Mouse (Mus musculus) heart, embryonic 10.5 days (tissue): ENCODE measurements around the gene Cpsf6. TPM values are rescaled to one million over a fixed set of nuclear protein-coding genes. Genes with fewer than 3 reads are reported as not detected.

Experiments used
- DNase-seq: peaks from one replicate; pipeline ENCODE4 v3.0.0-alpha.2; 2017; ENCODE audit warnings: low spot score
- H3K27ac ChIP-seq: fragments of 300-500 bp; sonication (generic); 2 replicates; pipeline ENCODE4 v1.5.1; 2016; ENCODE audit warnings: mild to moderate bottlenecking
- H3K27me3 ChIP-seq: fragments of 300-500 bp; sonication (generic); 2 replicates; pipeline ENCODE4 v1.6.1; 2016; ENCODE audit warnings: mild to moderate bottlenecking; ENCODE audit not compliant: poor library complexity, insufficient read depth, severe bottlenecking
- H3K36me3 ChIP-seq: fragments of 300-500 bp; sonication (generic); 2 replicates; pipeline ENCODE4 v1.6.1; 2016; ENCODE audit warnings: mild to moderate bottlenecking, moderate library complexity
- H3K4me1 ChIP-seq: fragments of 300-500 bp; sonication (generic); 2 replicates; pipeline ENCODE4 v1.6.1; 2016; ENCODE audit warnings: mild to moderate bottlenecking
- H3K4me3 ChIP-seq: fragments of 300-500 bp; sonication (generic); 2 replicates; pipeline ENCODE4 v1.5.1; 2016; ENCODE audit warnings: mild to moderate bottlenecking, moderate library complexity
- H3K9me3 ChIP-seq: fragments of 300-500 bp; sonication (generic); 2 replicates; pipeline ENCODE4 v1.6.1; 2016; ENCODE audit warnings: mild to moderate bottlenecking, moderate library complexity
- WGBS: fragments of 180-500 bp; shearing (Covaris S2); methylation state at CpG from one replicate; pipeline ENCODE4 v1.1.7; 2016; 5-methylcytosine and 5-hydroxymethylcytosine counted together
- polyA plus RNA-seq: library from polyadenylated mRNA; unstranded; fragments of >200 nt; fragmentation: Nextera tagmentation; extraction: Ambion mirVana; gene quantifications from 2 replicates; pipeline ENCODE4 v1.2.1, GENCODE M21; 2016

Gene Cpsf6
- polyA plus RNA-seq, 1 experiment from 2014 or later: 138 TPM

DNA sequence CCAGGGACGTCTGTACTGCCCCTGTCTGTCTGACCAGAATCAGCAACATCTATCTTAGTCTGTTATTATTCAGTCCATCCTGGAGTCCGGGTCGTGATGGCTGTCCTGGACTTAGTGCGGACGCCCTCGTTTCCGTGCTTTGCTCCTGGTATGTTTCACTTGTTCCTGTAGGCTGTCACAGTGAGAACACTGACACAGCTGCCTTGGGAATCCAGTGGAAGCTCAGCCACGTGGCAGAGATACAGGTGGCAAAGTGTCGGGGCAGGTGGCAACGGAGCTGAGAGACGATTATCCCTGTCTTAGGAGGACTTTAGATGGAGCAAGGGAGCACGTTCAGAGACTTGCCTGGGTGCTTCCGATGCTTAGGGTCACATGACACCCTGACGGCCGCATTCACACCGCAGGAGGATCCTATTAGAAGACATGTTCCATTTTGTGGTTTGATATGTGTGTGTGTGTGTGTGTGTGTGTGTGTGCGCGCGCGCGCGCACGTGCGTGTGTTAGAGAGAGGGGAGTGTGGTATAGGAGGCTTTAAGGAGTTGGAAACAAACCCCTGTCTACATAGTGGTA lies 38.9 kb upstream of the Cpsf6 start:
- no peak for DNase-seq
- H3K4me3 ChIP-seq: peak overlapping the region; percentile 48
- H3K27me3 ChIP-seq: peaks cover 6% of the 10 kb centered on the region; the same call in 1 of the 2 replicates
- WGBS: 40% methylated on average over 24 of the region's 24 CpGs
- no peaks in the 10 kb centered on the region for H3K36me3 ChIP-seq
- peaks cover 22% of the 10 kb centered on the region for H3K4me1 ChIP-seq
- no peak overlapping the region; the same call in 1 of the 2 replicates for H3K27ac ChIP-seq
- no peaks in the 10 kb centered on the region for H3K9me3 ChIP-seq

DNA sequence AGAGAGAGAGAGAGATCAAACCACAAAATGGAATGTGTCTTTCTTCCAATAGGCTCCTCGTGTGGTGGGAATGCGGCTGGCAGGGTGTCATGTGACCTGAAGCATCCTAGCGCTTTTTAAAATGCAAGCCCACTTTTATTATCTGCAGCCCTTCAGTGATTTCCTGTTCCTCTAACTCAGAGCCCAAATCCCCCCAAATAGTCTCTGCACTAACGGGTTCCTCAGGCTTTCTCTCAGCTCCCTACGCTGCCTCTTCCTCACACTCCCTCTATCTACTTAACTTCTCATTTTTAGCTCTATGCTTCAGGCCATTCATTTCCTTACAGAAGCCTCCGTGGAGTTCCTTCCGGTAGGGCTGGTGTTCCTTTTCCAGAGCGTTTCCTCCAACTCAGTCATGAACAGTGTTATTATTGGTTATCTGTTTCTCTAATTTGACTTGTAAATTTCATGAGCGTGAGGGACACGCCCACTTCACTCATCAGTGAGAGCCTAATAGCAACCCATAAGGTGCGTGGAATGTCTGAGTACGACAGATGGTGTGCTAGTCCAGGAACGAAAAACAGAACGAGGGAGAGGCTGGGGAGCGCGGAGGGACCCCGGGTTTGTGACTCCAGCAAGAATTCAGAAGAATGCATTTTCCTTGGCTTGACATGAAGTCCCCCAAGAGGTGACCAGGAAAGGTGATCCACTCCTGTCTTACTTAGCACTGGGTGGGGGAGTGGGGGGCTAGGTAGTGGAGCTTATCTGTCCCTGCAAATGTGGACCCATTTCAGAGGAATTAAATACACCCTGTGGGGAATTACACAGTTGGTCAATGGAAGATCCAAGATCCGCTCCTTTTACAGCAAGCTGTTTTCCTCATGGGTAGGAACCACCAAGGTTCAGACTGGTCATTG lies 38.2 kb upstream of the Cpsf6 start:
- Histone ChIP-seq H3K4me1 (peaks cover 20% of the 10 kb centered on the region), H3K27me3 (peaks cover 6% of the 10 kb centered on the region; the same call in 1 of the 2 replicates), H3K9me3 (no peaks in the 10 kb centered on the region), H3K27ac (peak overlapping the region; percentile 50), H3K36me3 (no peaks in the 10 kb centered on the region), H3K4me3 (peak overlapping the region; percentile 48)
- no peak for DNase-seq
- WGBS: 23% methylated on average over 18 of the region's 18 CpGs

DNA sequence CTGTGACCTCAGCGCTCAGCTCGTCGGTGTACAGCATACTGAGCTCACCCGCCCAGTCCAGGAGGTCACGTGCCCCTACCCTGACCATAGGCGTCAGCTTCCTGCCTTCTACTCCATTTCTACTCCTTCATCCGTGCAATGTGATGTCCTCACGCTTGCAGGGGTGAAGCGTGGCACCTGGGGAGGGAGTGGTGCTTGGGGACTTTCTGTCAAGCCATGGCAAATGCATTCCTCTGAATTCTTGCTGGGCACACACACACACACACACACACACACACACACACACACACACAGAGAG lies 37.6 kb upstream of the Cpsf6 start:
- no peak for DNase-seq
- Histone ChIP-seq H3K27me3 (peaks cover 6% of the 10 kb centered on the region; the same call in 1 of the 2 replicates), H3K27ac (peak overlapping the region; percentile 50; the same call in 1 of the 2 replicates), H3K4me1 (peaks cover 20% of the 10 kb centered on the region), H3K9me3 (no peaks in the 10 kb centered on the region), H3K36me3 (no peaks in the 10 kb centered on the region), H3K4me3 (peak overlapping the region; percentile 48)
- WGBS: 39% methylated on average over 9 of the region's 9 CpGs

DNA sequence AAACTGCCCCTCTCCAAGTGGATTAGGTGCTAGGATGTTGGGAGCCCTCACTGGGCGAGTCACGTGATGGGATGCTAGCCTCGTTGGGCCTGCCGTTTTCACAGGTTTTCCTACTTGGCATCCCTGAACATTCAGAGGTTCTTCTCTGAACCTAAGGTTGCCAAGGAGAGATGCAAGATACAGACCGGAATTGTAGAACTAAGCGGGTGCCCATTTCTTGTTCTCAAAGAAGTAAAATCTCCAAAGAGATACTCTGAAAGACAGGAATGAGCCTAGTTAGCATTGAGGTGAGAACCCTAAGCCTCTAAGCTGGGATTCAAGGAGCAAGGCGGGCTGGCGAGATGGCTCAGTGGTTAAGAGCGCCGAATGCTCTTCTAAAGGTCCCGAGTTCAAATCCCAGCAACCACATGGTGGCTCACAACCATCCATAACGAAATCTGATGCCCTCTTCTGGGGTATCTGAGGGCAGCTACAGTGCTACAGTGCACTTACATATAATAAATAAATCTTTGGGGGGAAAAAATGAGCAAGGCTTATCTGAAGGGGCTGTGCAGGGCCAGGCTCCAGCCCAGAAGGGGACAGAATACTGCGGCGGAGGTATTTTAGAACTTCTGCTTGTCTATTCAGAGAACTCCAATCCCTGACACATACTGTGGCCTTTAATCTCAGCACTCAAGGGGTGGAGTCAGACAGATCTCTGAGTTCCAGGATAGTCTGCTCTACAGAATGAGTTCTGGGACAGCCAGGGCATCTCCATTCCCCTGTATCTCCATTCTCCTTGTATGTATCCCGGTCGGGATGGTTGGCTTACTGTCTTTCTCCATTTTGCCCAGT lies 37.0 kb upstream of the Cpsf6 start:
- peak overlapping the region; percentile 50 for H3K27ac ChIP-seq
- 68% methylated on average over 16 of the region's 16 CpGs for WGBS

DNA sequence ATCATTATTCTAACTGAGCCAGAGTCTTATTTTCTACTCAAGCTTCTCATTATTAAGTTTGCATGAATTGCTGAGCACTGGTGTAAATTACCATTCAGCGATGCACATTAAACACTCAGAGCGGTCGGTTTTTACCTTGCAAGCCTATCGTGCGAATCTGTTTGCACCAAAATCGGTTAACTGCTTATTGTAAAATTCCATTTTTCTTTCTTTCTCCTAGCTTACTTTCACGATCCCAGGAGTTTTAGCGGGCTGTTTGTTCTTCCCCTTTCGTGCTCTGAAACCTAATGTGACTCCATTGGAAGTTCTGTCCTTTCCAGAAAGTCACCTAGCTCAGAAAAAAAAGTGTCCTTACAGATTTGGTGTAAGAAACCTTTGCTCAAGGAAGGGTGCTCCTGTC lies 36.3 kb upstream of the Cpsf6 start:
- Histone ChIP-seq H3K36me3 (no peaks in the 10 kb centered on the region), H3K4me1 (peaks cover 33% of the 10 kb centered on the region), H3K9me3 (no peaks in the 10 kb centered on the region), H3K27ac (no peak overlapping the region), H3K27me3 (peaks cover 5% of the 10 kb centered on the region; the same call in 1 of the 2 replicates), H3K4me3 (no peak overlapping the region)
- no peak for DNase-seq
- WGBS: 85% methylated on average over 9 of the region's 9 CpGs

More for the DNA sequence above, 37.0 kb upstream of the Cpsf6 start:
- Histone ChIP-seq H3K4me3 (peak overlapping the region; percentile 48), H3K4me1 (peaks cover 25% of the 10 kb centered on the region), H3K9me3 (no peaks in the 10 kb centered on the region), H3K36me3 (no peaks in the 10 kb centered on the region), H3K27me3 (peaks cover 6% of the 10 kb centered on the region; the same call in 1 of the 2 replicates)
- no peak for DNase-seq

DNA sequence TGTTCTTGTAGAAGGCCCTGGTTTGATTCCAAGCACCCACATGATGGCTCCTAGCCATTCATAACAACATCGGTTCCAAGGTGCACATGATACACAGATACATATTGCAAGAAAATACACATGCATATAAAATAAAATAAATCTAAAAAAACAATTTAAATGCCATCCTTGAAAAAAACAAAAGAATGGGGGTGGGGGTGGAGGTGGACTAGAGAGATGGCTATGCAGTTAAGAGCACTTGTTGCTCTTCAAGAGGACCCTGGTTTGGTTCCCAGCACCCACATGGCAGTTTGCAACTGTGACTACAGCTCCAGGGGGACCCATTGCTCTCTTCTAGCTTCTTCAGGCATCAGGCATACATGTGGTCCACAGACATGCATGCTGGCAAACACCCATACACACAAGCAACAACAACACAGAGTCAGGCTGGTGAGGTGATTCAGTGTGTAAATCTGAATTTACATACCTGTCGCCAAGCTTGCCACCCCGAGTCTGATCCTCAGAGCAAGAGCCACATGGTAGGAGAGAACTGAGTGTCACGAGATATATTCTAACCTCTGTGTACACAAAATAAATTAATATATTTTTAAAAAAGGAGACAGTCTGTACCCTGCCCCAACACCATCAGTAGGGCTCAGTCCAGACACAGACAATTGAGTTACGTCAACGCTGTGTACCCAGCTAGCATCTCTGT lies 35.7 kb upstream of the Cpsf6 start:
- DNase-seq: no peak
- H3K36me3 ChIP-seq: no peaks in the 10 kb centered on the region
- no peaks in the 10 kb centered on the region for H3K9me3 ChIP-seq
- H3K4me1 ChIP-seq: peaks cover 33% of the 10 kb centered on the region
- no peak overlapping the region for H3K4me3 ChIP-seq
- no peak overlapping the region for H3K27ac ChIP-seq
- H3K27me3 ChIP-seq: no peaks in the 10 kb centered on the region
- 89% methylated on average over 6 of the region's 6 CpGs for WGBS

DNA sequence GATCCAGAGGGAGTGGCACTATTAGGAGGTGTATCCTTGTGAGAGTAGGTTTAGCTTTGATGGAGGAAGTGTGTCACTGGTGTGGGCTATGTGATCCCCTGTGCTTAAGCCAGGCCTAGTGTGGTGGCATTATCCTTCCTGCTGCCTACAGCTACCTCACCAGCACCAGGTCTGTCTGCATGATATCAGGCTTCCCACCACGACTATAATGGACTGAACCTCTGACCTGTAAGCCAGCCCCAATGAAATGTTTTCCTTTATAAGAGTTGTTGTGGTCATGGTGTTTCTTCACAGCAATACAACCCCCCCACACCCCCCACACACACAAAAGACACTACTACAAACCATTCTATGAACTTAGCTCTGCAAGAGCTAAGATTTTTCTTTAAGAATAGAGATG lies 34.9 kb upstream of the Cpsf6 start:
- Histone ChIP-seq H3K27ac (no peak overlapping the region), H3K9me3 (no peaks in the 10 kb centered on the region), H3K4me1 (peaks cover 34% of the 10 kb centered on the region), H3K36me3 (no peaks in the 10 kb centered on the region), H3K4me3 (no peak overlapping the region), H3K27me3 (no peaks in the 10 kb centered on the region)
- DNase-seq: no peak
- whole genome bisulfite sequencing: 82% methylated on average over 1 of the region's 1 CpGs

DNA sequence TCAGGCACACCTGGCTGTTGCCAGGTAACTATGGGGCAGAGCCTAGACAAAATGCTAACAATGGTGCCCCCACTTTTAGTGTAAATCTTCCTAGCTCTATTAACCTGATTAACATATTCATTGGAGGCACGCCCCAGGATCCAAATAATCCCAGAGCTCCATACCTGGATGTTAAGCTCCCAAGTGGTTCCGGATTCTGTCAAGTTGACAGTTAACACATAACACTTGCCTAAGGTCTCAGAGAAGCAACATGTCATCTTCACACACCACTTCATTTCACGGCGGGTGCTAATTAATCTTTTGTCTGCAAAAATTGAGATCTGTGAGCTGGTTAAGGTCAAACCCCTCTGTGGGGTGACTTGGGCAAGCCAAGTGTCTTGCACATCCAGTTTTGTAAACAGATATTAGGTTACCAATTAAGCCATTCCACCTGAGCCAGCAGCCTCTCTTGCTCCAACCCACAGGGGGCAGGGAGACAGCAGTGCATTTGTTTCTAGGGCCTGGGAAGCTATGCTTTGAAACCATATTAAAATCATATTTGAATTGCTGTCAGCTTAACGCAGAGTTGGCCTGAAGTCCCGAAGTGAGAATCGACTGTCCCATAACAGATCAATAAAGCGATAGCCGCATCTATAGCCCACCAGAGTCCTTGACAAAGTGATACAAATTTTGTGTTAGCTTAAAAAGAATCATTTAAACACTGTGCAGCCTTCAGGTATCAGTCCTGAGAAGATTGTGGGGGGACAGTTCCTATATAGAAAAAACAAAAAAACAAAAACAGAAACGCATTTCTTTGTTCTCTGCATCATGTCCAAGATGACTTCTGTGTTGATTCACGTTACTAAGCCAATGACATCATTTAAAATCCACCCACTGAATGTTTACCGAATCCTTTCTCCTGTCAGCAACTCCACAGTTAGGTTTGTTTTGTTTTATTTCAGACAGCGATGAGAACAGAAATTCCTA lies 34.0 kb upstream of the Cpsf6 start:
- Histone ChIP-seq H3K9me3 (no peaks in the 10 kb centered on the region), H3K27me3 (no peaks in the 10 kb centered on the region), H3K36me3 (no peaks in the 10 kb centered on the region), H3K4me1 (peaks cover 38% of the 10 kb centered on the region), H3K27ac (no peak overlapping the region), H3K4me3 (no peak overlapping the region)
- 71% methylated on average over 13 of the region's 13 CpGs for WGBS
- DNase-seq: no peak

DNA sequence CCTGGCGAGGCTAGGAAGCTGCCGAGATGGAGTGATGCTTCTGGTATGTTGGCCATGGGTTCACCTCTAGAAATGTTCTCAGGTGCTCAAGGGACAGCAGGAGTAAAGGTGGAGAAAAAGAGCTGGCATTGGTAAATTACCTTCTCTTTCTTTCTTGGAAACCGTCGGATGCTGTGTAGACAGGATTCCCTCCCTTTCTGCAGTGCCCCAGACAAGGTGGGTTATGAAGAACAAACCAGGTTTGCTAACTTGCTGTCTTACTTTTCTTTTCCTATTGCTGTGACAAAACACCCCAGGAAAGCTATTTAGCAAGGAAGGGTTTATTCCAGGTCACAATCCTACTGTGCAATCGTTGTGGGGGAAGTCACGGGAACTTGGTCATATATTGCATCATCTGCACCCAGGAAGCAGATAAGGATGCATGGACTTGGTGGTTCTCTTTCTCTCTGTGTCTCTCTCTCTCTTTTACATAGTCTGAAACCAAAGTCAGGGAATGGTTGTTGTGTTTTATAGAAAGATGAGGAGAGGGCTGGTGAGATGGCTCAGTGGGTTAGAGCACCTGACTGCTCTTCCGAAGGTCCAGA lies 32.8 kb upstream of the Cpsf6 start:
- Histone ChIP-seq H3K27me3 (no peaks in the 10 kb centered on the region), H3K4me3 (no peak overlapping the region), H3K27ac (no peak overlapping the region), H3K36me3 (no peaks in the 10 kb centered on the region), H3K9me3 (no peaks in the 10 kb centered on the region), H3K4me1 (peaks cover 28% of the 10 kb centered on the region)
- WGBS: 71% methylated on average over 7 of the region's 7 CpGs
- DNase-seq: no peak

DNA sequence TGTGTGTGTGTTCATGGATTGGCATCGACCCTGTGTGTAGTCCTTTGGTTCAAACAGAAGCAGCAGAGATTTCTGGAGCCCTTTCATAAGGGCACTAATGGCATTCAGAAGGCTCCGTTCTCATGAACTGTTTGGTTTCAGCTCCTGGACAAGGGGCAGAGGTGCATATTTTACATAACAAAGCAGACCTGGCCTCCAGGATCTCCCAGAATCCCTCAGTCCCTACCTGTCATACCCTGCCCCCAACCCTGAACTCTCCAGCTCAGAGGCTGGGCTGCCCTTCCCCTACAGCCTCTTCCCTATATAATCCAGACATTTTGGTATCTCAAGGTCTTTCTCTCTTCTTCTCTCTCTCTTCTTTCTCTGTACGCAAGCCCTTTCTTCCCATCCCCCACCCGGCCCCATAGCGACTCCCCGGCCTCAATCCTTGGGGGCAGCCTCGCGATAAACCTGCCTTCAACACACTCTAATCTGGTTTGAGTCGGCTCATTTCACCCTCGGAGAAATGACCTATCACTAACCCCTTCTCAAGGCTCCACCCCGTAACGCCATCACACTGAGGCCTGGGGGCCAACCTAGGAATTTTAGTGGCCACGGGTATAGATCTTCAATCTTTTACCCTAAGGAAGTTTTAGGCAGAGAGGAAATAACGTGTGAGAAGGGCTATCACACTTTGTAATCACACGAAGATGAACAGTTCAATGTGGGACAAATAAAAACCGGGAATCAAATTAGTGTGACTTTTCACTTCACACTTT lies 32.1 kb upstream of the Cpsf6 start:
- 17% methylated on average over 16 of the region's 16 CpGs for WGBS
- no peak overlapping the region for H3K27ac ChIP-seq
- H3K9me3 ChIP-seq: no peaks in the 10 kb centered on the region
- no peaks in the 10 kb centered on the region for H3K36me3 ChIP-seq
- H3K4me3 ChIP-seq: 0 out of 2 replicates have a peak overlapping the region, but pooled peaks have one; percentile 6
- no peaks in the 10 kb centered on the region for H3K27me3 ChIP-seq
- no peak for DNase-seq
- peaks cover 21% of the 10 kb centered on the region for H3K4me1 ChIP-seq

DNA sequence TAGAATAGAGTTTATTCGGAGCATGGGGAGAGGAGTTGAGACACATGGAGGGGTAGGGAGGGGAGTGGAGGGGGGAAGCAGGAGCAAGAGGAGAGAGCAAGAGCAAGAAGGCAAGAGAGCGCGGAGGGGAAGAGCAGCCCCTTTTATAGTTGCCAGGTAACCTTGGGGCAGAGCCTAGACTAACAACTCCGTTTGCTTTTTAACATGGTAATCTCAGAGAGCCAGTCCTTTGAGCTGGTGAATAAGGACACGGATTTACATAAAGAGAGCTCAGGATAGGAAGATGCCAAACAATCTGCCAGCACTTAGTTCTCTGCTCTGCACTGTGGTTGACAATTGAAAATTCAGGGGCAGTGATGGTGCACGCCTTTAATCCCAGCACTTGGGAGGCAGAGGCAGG lies 31.3 kb upstream of the Cpsf6 start:
- Histone ChIP-seq H3K27me3 (no peaks in the 10 kb centered on the region), H3K4me3 (no peak overlapping the region), H3K36me3 (no peaks in the 10 kb centered on the region), H3K9me3 (no peaks in the 10 kb centered on the region), H3K27ac (no peak overlapping the region; the same call in 1 of the 2 replicates), H3K4me1 (peaks cover 20% of the 10 kb centered on the region)
- 61% methylated on average over 6 of the region's 6 CpGs for WGBS
- no peak for DNase-seq
